Mouse (Mus musculus) liver, postnatal 0 days (tissue): ENCODE data around the gene Camta1. TPM values are rescaled to one million over a fixed set of nuclear protein-coding genes. Genes with fewer than 3 reads are reported as not detected.
A peak's percentile ranks its signal among the peaks of the same experiment; 100 is the strongest.

Experiments used
- ATAC-seq: fragments of 200-750 bp; cut with Nextera tagmentation; 2 replicates; pipeline ENCODE4 v1.8.0; 2017; ENCODE audit warnings: mild to moderate bottlenecking, moderate library complexity
- DNase-seq: peaks from one replicate; pipeline ENCODE4 v3.0.0-alpha.2; 2016
- H3K27ac ChIP-seq: fragments of 300-500 bp; sonication (generic); 2 replicates; pipeline ENCODE4 v1.5.1; 2014; ENCODE audit warnings: antibody characterized with exemption, moderate library complexity, mild to moderate bottlenecking, low read depth
- H3K27me3 ChIP-seq: fragments of 300-500 bp; sonication (generic); 2 replicates; pipeline ENCODE4 v1.6.1; 2014; ENCODE audit warnings: low read length, control low read depth, mixed read lengths; ENCODE audit not compliant: insufficient read depth
- H3K36me3 ChIP-seq: fragments of 300-500 bp; sonication (generic); replicated peaks from 2 replicates; pipeline ENCODE4 v1.6.1; 2014; ENCODE audit warnings: mild to moderate bottlenecking, control low read depth, low read length, moderate library complexity, mixed read lengths; ENCODE audit not compliant: insufficient read depth
- H3K4me1 ChIP-seq: fragments of 300-500 bp; sonication (generic); 2 replicates; pipeline ENCODE4 v1.6.1; 2014; ENCODE audit warnings: antibody characterized with exemption, mild to moderate bottlenecking, control low read depth; ENCODE audit not compliant: insufficient read depth
- H3K4me2 ChIP-seq: fragments of 300-500 bp; sonication (generic); 2 replicates; pipeline ENCODE4 v1.6.1; 2014; ENCODE audit warnings: low read depth, mild to moderate bottlenecking, low read length, moderate library complexity, mixed read lengths
- H3K4me3 ChIP-seq: fragments of 300-500 bp; sonication (generic); 2 replicates; pipeline ENCODE4 v1.5.1; 2014; ENCODE audit warnings: low read depth, low read length
- H3K9ac ChIP-seq: fragments of 300-500 bp; sonication (generic); replicated peaks from 2 replicates; pipeline ENCODE4 v1.6.1; 2014; ENCODE audit warnings: mild to moderate bottlenecking, moderate library complexity
- H3K9me3 ChIP-seq: fragments of 300-500 bp; sonication (generic); 2 replicates; pipeline ENCODE4 v1.6.1; 2016; ENCODE audit warnings: mild to moderate bottlenecking, control low read depth, low read length, mixed read lengths
- CTCF ChIP-seq: sonication (generic); IDR thresholded peaks from 2 replicates; pipeline ENCODE4 v1.5.1; 2016; ENCODE audit warnings: antibody characterized with exemption, low read depth
- EP300 ChIP-seq: IDR thresholded peaks from 2 replicates; pipeline ENCODE4 v1.6.1; 2016; ENCODE audit warnings: antibody characterized with exemption, low read depth, mild to moderate bottlenecking
- WGBS: fragments of 180-500 bp; shearing (Covaris S2); extraction: QIAGEN DNeasy Blood & Tissue Kit; methylation state at CpG from one replicate; pipeline ENCODE4 v1.1.7; 2014; ENCODE audit not compliant: insufficient replicate concordance; 5-methylcytosine and 5-hydroxymethylcytosine counted together
- polyA plus RNA-seq: library from polyadenylated mRNA; unstranded; fragments of >200 nt; fragmentation: Nextera tagmentation; extraction: Ambion mirVana; gene quantifications from 2 replicates; pipeline ENCODE4 v1.2.1, GENCODE M21; 2015

Gene Camta1
- polyA plus RNA-seq, 1 experiment from 2014 or later = 48.3 TPM

GRCm38 (mm10) chr4:151902046-151902688, 40.5 kb upstream of the Camta1 start:
- whole genome bisulfite sequencing = 62% methylated on average over 17 of the region's 17 CpGs
- Histone ChIP-seq H3K27me3 (0 out of 2 replicates have a peak, but pooled peaks cover 3% of the 10 kb centered on the region), H3K9me3 (no peaks in the 10 kb centered on the region), H3K4me3 (no peak overlapping the region), H3K4me2 (no peak overlapping the region), H3K36me3 (no peaks in the 10 kb centered on the region), H3K27ac (no peak overlapping the region), H3K9ac (no peak overlapping the region), H3K4me1 (no peaks in the 10 kb centered on the region)
- ATAC-seq = no peak
- DNase-seq = no peak
- TF ChIP-seq CTCF (no peak), EP300 (peak; percentile 52; the same call in 1 of the 2 replicates)

- Histone ChIP-seq H3K4me1 (no peaks in the 10 kb centered on the region), H3K9me3 (no peaks in the 10 kb centered on the region), H3K4me2 (no peak overlapping the region), H3K27me3 (no peaks in the 10 kb centered on the region), H3K9ac (no peak overlapping the region), H3K36me3 (no peaks in the 10 kb centered on the region), H3K4me3 (no peak overlapping the region), H3K27ac (no peak overlapping the region)
- peak; percentile 40 for DNase-seq
- 57% methylated on average over 11 of the region's 11 CpGs for WGBS
- TF ChIP-seq CTCF = peak; percentile 60
- no peak for TF ChIP-seq EP300
- ATAC-seq = no peak
Observed at GRCm38 (mm10) chr4:151901422-151901821, 39.7 kb upstream of the Camta1 start.

DNA sequence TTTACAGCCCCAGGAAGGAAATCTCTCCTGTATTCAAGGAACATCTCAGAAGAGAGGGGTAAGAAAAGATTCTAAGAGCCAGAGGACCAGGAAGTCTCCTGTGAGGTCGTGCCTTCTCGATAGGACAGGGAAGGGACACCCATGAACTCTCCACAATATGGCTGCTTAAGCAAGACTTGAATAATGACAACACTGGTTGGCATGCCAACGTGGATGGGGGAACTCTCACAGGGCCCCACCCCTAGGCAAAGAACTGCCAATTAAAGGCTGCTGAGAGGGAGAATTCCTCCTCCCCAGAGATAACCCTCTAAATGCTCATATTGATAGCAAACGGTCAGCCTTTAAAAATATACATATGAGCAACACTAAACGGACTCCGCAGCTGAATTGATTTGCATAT, 39.1 kb upstream of the Camta1 start:
- no peaks in the 10 kb centered on the region for H3K36me3 ChIP-seq
- WGBS = 65% methylated on average over 6 of the region's 6 CpGs
- no peak overlapping the region for H3K27ac ChIP-seq
- H3K4me3 ChIP-seq = no peak overlapping the region
- H3K27me3 ChIP-seq = no peaks in the 10 kb centered on the region
- no peak overlapping the region for H3K4me2 ChIP-seq
- no peaks in the 10 kb centered on the region for H3K4me1 ChIP-seq
- no peaks in the 10 kb centered on the region for H3K9me3 ChIP-seq
- no peak overlapping the region for H3K9ac ChIP-seq
- ATAC-seq = no peak
- no peak for DNase-seq
- no peak for TF ChIP-seq EP300
- TF ChIP-seq CTCF = no peak

DNA sequence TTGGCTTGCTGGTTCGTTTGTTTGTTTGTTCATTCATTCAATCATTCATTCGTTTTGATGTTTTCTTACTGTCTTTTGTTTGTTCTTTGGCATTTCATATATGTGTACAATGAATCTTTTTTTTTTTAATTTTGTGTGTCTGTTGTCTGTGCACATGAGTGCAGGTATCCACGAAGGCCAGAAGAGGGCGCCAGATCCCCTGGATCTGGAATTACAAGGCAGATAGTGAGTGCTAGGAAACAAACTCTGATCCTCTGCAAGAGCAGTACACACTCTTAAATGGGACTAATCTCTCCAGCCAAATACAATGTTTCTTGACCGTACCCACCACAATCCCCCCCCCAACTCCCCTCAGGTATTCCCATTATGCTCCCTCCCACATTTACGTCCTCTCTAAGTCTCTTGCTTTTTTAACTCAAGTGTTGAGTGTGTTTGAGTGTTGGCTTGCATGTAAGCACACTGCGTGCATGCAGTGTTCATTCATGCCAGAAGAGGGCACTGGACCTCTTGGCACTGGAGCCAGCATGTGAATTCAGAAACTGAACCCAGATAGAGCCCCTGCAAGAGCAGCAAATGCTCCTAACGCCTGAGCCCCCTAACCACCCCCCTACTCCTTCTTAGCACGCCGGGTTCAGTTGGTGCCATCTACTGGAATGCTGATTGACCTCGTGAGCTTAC, 38.2 kb upstream of the Camta1 start:
- H3K27ac ChIP-seq = no peak overlapping the region
- no peak overlapping the region for H3K4me3 ChIP-seq
- no peak for ATAC-seq
- TF ChIP-seq EP300 (no peak), CTCF (peak; percentile 38; the same call in 1 of the 2 replicates)
- H3K4me1 ChIP-seq = no peaks in the 10 kb centered on the region
- 68% methylated on average over 11 of the region's 11 CpGs for WGBS
- no peak for DNase-seq
- H3K9me3 ChIP-seq = no peaks in the 10 kb centered on the region
- no peak overlapping the region for H3K9ac ChIP-seq
- H3K36me3 ChIP-seq = no peaks in the 10 kb centered on the region
- H3K27me3 ChIP-seq = no peaks in the 10 kb centered on the region
- H3K4me2 ChIP-seq = no peak overlapping the region

- H3K27me3 ChIP-seq = no peaks in the 10 kb centered on the region
- H3K27ac ChIP-seq = no peak overlapping the region
- DNase-seq (no peak), ATAC-seq (no peak)
- no peaks in the 10 kb centered on the region for H3K9me3 ChIP-seq
- TF ChIP-seq EP300 (no peak), CTCF (no peak)
- H3K4me1 ChIP-seq = no peaks in the 10 kb centered on the region
- no peak overlapping the region for H3K4me3 ChIP-seq
- no peaks in the 10 kb centered on the region for H3K36me3 ChIP-seq
- no peak overlapping the region for H3K4me2 ChIP-seq
- H3K9ac ChIP-seq = no peak overlapping the region
- WGBS = 70% methylated on average over 13 of the region's 13 CpGs
Observed at GRCm38 (mm10) chr4:151898600-151899245, 37.0 kb upstream of the Camta1 start.

GRCm38 (mm10) chr4:151897069-151897617, 35.5 kb upstream of the Camta1 start:
- WGBS = 70% methylated on average over 9 of the region's 9 CpGs
- ATAC-seq (no peak), DNase-seq (no peak)
- Histone ChIP-seq H3K36me3 (no peaks in the 10 kb centered on the region), H3K4me3 (no peak overlapping the region), H3K27me3 (no peaks in the 10 kb centered on the region), H3K4me2 (no peak overlapping the region), H3K27ac (no peak overlapping the region), H3K9ac (no peak overlapping the region), H3K4me1 (no peaks in the 10 kb centered on the region), H3K9me3 (no peaks in the 10 kb centered on the region)
- peak; percentile 21; the same call in 1 of the 2 replicates for TF ChIP-seq CTCF
- TF ChIP-seq EP300 = no peak
